Mouse (Mus musculus) yolk sac, embryonic 10.5 days (tissue): ENCODE measurements around the gene Sult2b1.
A peak's percentile ranks its signal among the peaks of the same experiment; 100 is the strongest.

Experiments used
- DNase-seq: peaks from one replicate; pipeline ENCODE4 v3.0.0-alpha.2; 2017; ENCODE audit warnings: low spot score

The Sult2b1 gene

DNA sequence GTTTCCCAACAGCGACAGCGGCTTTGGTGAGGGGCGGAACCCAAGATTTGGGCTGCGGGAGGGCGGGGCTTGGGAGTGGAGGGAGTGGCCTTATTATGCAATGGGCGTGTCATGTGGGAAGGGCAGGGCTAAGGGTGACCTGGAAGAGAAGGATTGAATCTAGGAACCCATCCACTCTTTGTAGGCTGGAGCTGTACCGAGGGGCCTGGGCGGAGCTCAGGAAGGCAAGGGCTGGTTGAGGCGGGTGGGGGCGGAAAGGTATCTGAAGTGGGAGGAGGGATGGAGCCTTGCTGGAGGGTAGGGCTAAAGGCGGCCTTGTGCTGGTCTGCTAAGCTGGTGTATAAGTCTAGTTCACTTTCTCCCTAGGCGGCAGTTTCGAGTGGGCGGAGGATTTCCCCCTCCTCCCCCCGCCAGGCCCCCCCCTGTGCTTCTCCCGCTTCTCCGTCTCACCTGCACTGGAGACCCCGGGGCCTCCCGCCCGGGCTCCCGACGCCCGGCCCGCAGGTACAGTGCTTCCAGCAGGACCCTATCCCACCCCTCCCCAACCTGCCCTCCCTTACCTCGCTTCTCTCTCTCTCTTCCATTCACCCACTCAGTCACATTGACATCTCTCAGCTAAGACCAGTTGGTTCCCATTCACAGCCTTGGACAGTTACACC lies 16.2 kb upstream of the Sult2b1 start:
- peak; percentile 48 for DNase-seq

DNA sequence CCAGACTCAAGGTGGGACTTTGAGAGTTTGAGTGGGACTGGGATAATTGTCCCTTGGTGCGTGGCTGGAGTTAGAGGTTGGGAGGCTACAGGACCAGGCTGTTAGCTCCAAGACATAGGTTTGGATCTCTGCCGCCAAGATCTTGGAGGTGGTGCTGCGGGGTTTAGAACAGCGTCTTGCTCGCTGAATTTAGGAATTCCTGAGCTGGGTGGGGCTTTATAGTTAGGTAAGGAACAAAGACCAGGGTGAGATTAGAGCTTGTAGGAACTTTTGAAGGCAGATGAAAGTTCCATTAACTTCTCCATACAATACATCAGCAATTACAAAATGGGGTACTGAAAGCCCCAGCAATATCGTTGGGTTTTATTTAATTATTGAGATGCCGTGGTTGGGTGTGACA lies 15.5 kb upstream of the Sult2b1 start:
- DNase-seq = no peak

DNA sequence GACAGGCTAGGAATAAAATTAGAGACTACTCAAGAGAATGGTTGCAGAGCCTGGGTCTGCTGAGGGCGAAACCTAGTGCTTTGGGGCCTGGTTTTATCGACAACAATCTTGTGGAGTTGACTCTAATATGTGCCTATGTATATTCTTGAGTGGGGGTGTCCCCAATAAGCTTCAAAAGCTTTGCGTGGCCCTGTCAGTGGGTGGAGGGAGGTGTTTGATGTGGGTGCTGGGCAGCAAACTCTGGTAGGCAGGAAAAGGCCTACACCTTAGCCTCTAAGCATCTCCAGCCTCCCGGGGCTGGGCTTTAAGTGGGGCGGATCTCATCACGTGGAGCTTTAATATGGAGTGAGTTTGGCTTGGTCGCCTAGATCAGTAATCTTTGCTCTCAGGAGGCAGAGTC lies 14.5 kb upstream of the Sult2b1 start:
- no peak for DNase-seq

DNA sequence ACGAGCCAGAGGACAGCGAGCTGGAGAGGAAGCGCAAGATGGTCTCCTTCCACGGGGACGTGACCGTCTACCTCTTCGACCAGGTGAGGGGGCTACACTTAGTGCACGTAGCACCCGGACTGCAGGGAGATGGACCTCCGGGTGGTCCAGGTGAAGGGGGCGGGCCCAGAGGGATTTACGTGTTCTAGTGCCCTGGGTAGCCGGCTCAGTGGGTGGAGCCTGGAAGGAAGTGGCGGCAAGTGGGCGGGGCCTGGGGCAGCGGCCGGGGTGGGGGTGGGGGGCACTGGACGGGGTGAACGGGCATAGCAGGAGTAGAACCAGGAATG lies 14.0 kb upstream of the Sult2b1 start:
- peak; percentile 56 for DNase-seq

DNA sequence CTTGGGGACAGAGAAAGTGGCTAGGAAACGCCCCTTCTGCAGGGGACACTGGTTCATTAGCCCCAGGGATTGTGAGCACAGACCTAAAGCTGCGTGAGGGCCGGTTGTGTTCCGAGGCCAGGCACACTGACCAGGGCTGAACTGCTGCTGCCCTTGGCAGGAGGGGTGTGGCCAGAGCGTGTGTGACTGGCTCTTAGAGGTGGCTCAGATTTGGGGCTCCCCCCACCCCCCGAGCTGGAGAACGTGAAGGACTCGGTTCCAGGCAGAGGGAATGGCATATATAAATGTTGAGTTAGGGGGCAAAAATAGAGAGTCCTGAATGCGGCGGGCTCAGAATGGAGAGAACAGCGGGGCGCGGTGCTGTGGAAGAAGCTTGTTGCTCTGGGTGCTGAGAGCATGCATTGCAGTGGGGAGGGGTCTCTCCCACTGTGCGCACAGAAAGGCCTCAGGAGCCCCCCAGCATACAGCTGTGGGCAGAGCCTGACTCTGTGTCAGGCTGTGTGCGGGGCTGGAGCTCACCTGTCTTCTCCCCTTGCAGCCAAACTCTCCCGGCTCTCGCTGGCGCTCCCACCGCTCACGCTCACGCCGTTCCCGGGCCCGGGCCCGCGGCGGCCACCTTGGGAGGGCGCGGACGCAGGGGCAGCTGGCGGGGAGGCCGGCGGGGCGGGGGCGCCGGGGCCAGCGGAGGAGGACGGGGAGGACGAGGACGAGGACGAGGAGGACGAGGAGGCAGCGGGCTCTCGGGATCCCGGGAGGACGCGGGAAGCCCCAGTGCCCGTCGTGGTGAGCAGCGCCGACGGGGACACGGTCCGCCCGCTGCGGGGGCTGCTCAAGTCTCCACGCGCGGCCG lies 13.4 kb upstream of the Sult2b1 start:
- no peak for DNase-seq

DNA sequence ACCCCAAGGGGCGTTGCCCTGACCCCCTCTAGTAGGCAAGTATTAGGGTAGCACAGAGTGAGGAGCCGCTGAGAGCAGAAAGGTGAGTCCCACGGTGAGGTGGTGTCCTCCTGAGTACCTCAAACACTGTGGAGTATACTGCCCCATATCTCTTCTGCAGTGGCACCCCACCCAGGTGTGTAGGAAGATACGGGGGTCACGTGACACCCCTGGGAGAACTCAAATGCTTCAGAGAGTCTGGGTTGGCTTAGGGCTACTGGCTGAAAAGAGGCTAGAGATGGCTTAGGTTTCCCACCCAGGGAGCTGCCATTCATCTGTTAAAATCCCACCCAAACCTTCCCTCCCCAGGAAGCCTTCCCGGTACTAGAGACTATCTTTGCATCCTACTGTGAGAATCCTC lies 12.5 kb upstream of the Sult2b1 start:
- DNase-seq = no peak

DNA sequence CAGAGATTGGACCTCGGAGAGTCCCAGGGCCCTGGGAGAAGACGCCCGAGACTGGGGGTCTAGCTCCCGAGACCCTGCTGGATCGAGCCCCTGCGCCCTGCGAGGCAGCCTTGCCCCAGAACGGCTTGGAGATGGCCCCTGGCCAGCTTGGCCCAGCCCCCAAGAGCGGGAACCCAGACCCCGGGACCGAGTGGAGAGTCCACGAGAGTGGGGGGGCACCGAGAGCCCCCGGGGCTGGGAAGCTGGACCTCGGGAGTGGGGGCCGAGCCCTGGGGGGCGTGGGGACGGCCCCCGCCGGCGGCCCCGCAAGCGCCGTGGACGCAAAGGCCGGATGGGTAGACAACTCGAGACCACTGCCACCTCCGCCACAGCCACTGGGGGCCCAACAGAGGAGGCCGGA lies 10.5 kb upstream of the Sult2b1 start:
- DNase-seq = no peak

DNA sequence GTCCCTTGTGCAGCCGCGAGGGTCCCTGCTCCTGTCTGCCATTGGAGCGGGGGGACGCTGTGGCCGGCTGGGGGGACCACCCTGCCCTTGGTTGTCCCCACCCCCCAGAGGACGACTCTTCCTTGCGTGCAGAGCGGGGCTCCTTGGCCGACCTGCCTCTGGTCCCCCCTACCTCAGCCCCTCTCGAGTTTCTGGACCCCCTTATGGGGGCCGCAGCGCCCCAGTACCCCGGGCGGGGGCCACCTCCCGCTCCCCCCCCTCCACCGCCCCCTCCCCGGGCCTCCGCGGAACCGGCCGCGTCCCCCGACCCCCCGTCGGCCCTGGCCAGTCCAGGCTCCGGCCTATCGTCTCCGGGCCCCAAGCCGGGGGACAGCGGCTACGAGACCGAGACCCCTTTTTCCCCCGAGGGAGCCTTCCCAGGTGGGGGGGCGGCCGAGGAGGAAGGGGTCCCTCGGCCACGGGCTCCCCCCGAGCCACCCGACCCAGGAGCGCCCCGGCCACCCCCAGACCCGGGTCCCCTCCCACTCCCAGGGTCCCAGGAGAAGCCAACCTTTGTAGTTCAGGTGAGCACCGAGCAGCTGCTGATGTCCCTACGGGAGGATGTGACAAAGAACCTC lies 9.6 kb upstream of the Sult2b1 start:
- DNase-seq = no peak

DNA sequence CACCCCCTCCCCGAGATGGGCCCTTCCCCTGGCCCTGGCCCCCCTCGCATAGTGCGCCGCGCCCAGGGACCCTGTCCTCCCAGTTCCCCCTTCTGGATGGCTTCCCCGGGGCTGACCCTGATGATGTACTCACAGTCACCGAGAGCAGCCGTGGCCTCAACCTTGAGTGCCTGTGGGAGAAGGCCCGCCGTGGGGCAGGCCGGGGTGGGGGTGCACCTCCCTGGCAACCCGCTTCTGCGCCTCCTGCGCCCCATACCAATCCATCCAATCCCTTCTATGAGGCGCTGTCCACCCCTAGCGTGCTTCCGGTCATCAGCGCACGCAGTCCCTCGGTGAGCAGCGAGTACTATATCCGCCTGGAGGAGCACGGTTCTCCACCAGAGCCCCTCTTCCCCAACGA lies 8.8 kb upstream of the Sult2b1 start:
- no peak for DNase-seq

DNA sequence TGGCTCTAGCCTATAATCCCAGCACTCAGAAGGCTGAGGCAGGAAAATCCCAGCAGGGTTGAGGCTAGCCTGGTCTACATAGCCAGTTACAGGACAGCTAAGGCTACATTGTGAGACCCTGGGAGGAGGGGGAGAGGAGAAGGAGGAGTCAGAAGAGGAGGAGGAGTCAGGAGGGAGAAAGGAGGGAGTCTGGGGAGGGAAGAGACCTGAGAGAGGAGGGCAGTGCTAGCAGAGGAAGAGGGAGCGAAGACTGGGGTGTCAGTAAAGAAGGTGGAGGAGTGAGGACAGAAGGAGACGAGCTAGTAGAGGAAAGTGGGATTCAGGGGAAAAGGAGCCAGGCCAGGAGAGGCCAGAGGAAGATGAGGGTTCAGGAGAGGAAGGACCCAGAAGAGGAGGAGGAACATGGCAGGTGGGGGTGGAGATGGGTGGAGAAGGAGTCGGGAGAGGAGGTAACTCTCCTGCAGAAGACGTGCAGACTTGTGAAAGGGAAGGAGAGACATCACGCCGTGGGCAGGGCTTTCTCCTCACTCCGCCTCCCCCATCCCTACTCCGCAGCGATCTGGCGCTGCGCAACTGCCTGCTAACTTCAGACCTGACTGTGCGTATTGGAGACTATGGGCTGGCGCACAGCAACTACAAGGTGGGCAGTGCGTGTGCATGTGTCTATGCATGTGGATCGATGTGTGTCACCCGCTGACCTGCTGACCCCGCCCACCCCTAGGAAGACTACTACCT lies 7.5 kb upstream of the Sult2b1 start:
- DNase-seq = no peak

DNA sequence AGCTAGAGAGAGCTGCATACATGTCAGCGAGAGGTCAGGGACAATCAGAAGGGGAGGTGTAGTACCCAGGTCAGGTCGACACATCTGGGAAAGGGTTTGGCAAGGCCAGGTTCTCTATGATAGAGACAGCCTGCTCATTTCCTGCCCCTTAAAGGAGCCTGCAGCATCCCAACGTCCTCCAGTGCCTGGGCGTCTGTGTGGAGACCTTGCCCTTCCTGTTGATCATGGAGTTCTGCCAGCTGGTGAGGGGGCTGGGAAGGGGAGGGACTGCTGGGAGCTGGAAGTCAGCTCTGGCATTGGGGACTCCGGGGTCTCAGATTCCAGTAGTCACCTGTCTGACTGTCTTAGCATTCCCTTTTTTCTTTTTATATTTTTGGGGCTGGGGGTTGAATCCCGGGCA lies 6.3 kb upstream of the Sult2b1 start:
- no peak for DNase-seq

DNA sequence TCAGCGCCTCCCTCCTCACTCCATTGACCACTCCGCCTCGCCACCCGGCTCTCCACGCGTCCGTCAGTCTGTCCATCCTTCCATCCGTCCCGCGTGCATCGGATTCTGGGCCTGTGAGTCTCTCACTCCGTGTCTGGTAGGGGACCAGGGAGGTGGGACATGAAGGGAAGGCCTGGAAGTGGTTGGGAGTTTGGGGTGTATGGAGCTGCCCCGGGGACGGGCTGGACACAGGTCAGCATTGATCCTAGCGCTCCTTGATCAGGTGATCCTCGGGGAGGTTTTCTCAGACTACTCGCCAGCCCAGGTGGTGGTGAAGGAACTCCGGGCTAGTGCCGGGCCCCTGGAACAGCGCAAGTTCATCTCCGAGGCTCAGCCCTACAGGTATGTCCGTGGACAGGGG lies 3.2 kb upstream of the Sult2b1 start:
- no peak for DNase-seq

DNA sequence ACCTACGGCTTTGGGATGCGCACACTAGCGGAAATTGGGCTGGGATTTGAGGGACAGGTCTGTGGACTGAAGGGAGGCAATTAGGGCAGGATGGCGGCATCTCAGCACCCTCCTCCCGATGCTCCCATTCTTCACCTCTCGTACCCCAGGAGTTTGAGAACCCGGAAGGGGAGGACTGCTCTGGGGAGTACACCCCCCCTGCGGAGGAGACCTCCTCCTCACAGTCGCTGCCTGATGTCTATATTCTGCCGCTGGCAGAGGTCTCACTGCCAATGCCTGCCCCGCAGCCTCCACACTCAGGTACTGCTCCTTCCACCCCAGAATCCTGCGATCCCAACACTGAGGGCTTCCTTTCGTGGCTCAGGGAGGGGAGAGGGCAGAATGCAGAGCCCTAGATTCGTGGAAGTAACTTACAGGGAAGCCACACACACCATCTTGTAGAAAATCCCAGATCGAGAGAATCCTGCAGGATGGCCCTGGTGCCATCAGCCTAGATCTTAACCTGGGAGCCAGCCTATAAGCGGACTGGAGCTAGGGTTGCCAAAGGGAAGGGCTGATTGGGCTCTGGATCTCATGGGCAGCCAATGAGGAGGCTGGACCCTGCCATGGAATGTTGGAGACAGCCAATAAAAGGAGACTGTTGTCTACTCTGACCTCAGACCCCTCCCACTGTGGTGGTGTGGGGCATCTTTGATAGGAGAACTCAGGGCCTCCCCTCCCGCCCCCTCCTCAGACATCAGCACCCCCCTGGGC lies 2.4 kb upstream of the Sult2b1 start:
- peak; percentile 69 for DNase-seq

DNA sequence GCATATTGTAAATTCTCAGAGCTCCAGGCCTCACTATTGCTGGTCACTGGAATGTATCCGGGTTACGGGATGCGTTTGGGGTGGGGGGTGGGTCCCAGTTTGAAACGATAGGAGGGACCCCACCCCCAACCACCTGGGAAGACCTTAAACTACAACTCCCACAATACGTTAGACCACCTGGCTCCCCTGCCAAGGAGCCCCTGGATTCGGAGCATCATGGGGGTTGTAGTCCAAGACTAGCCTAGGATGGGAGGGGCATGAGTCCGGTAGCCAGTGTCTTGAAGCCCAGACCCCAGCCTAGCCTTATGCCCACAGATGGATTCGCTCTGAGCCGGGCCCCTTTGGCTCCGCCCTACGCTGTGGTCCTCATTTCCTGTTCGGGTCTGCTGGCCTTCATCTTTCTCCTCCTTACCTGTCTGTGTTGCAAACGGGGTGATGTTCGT lies 1.7 kb upstream of the Sult2b1 start:
- peak; percentile 79 for DNase-seq

DNA sequence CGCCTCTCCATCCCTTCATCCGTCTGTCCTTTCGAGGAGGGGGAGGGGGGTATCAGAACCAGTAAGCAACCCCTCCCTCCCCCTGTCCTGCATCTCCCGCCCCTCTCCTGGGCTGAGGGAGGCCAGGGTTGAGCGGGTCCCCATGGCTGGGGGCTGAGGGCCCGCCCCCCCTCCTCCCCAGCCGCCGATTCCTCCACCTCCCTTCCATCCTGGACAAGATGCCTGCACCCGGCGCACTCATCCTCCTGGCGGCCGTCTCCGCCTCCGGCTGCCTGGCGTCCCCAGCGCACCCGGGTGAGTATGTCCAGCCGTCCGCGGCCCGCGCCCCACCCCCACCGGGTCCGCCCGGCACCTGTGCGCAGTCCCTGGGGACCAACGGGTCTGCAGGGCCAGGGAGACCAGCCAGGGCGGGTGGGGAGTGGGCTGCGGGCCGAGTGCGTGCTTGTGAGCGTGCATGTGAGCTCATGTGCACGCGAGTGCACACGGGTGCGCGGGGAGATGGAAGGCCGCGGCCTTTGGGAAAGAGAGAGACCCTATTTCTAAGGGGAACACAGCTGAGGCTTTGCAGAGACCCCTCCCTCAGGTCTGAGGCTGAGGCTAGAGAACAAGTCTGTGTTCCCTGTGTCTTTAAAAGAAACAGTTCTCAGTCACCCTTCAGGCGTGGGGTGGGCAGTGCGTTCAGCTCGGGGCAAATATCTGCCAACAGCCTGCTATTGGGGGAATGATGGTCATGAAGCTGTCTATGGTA lies 1.1 kb upstream of the Sult2b1 start:
- DNase-seq = no peak

DNA sequence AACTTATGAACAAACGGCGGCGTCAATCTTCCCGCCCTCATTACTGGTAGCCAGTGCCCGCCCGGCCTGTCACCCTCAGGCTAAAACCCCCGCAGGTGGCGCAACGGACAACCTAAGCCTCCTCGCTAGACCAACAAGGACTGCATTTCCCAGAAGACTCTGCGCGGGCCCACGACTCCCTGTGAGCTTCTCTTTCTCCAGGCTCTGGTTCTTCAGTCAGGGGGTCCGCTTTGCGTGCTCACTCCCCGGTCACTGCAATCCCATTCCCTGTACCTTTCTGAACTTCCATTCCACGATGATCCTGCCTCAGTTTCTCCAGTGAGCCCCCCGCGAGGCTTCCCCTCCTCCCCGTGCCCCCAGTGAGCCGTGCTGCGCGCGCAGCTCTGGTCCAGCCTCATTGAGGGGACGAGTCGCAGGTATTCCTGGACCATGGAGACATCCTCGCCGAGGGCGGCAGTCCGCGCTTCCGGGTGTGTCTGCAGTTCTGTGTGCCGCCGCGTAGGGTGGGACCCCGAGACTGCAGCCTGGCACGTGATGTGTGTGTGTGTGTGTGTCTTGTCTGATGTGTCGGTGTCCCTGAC lies 868 bp downstream of the Sult2b1 start, which contains the start of gene Lmtk3:
Gene Lmtk3 (plus strand): TSS at position 228 of the 581 bp plus-strand sequence.
- DNase-seq = peak; percentile 85

DNA sequence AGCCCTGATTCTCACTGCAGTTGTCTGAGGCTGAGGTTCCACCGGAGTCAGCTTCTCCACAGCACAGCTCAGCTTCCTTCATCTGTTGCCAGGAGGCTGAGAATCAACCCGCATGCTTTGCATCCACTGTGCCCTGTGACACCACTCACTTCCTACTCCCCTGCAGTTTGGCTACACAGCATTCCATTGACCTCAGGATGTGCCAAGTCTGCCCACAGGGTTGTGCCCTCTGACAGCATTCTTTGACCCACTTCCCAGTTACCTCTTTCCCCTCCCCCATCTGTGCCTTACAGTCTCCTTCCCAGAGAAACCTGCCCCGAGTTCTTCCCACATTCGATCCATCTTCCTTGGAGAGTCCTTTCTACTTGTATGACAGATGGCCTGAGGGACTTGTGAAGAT lies 2.2 kb downstream of the Sult2b1 start:
- DNase-seq = no peak

DNA sequence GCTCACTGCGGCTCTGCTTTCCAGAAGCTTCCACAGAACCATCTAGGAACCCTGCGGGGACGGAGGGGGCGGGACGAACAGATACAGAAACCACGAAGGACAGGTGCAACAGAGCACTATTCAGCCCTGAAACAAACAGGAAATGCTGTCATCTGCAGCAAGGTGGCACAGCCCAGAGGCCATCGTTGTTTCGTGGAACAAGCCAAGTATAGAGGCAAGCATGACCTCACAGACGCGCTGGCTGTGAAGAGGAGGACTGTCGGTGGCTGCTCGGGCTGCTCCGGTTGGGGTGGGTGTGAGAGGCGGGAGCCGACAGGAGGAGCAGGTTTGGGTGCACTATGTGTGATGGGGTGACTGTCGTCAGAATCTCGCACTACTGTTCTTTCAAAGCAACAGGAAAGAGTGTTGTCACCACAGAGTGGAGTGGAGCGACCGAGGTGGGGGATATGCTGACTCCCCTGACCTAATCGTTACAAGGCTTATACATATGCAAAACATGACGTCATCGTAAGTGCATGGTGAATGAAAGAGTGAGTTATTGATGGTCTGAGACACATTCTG lies 5.3 kb downstream of the Sult2b1 start:
- DNase-seq = no peak

DNA sequence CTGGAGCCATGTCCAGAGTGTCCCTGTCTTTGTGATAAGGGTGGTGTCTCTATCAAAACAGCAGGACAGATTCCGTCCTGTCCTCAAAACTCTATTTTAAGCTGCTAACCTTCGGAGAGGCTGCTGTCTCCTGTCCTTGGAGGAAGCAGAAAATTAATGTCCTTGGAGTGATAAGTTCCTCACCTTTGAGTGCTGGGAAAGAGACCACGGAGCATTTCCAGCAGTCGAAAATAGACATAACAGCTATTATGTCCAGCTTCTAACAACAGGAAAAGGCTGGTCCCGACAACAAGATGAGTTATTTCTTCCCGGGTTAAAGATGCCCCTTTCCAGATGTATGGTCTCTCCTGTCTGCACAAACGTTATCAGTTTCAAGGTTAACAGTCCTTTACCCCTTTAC lies 9.2 kb downstream of the Sult2b1 start:
- no peak for DNase-seq

DNA sequence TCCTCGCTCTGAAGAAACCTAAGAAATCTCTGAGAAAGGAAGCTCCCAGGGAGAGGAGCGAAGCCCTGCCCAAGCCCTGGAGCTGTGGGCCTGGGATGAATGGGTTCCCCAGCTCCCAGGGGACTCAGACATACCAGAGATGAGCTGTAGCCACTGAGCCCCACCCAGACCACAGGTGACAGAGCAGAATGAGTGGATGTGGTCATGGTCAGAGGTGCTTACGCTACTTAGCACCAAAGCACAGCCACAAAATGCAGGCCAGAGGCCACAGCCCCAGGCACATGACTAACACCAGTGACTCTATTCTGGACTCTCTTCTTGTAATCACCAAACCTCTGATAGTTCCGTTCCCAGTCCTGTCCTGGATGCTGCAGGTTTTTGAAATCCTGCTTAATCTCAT lies 13.4 kb downstream of the Sult2b1 start:
- DNase-seq = peak; percentile 42
